Mouse (Mus musculus): ENCODE results near the gene Fam78a.
"Not testable (repeated sequence)": the region's sequence is repeated elsewhere in the genome, so short reads cannot be mapped to it uniquely, and the experiment has no call there.

Gene Fam78a

DNA sequence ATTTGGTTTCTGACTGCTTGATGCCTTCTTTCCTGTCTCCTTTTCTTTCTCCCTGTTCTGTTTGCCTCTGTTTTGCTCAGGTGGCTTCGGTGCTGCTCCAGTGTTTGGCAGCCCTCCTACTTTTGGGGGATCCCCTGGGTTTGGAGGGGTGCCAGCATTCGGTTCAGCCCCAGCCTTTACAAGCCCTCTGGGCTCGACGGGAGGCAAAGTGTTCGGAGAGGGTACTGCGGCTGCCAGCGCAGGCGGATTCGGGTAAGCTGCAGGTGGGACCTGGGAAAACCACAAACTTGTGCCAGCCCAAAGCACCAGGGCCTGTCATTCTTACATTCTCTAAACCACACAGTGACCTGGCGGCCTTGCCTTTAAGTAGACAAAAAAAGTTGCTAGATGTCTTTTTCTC lies 37.3 kb downstream of the Fam78a start:
- ATAC-seq (ENCODE audit: insufficient number of reproducible peaks, low FRiP score, low TSS enrichment) = no peak

DNA sequence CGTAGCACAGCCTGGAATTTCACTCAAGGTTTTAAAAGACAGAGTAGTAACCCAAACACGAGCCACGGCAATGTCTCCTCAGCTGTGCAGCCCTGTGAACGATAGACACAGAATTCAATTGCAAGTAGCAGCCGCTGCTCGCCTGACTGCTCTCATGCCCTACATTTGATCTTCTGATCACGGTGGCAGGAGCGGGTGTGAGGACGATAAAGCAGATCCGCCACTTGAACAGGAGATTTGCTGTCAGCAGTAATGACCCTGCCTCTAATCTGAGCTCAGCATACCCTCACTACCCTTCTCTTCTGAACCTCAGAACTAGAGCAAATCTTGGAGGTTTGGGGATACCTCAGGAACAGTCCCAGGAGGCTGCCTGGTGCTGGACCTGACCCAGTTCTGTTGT lies 38.6 kb downstream of the Fam78a start:
- no peak for ATAC-seq (ENCODE audit: insufficient number of reproducible peaks, low FRiP score, low TSS enrichment)

DNA sequence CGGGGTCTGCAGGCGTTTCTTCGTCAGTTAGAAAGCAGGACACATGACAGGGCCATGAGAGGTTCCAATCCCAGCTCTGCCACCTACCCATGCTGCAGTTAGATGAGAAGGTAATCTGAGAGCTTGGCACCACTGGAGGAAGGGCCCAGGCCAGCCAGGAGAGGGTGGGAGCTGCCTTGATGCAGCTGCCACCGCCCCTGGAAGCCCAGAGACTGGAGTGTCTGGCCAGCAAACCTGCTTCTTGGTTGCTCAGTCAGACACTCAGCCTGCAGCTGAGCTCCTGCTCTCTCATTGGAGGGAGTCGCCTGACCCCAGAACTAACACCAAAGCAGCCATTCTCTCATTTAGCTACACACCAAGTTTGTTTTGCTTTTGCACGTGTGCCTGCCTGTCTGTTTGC lies 39.3 kb downstream of the Fam78a start:
- ATAC-seq (ENCODE audit: insufficient number of reproducible peaks, low FRiP score, low TSS enrichment) = no peak

DNA sequence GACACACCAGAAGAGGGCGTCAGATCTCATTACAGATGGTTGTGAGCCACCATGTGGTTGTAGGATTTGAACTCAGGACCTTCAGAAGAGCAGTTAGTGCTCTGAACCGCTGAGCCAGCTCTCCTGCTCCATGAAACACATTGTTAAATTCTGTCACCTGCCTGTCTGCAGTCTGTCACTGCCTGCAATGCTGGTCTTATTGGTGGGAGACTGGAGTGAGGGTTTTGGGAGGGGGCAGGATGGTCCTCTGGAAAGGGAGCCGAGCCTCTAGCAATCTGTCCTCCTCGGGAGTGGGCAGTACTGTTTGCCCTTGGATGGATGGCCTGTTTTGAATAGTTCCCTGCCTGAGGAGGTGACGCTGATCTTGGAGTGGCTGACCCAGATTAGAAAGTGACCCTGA lies 40.8 kb downstream of the Fam78a start:
- ATAC-seq (ENCODE audit: insufficient number of reproducible peaks, low FRiP score, low TSS enrichment) = no peak

DNA sequence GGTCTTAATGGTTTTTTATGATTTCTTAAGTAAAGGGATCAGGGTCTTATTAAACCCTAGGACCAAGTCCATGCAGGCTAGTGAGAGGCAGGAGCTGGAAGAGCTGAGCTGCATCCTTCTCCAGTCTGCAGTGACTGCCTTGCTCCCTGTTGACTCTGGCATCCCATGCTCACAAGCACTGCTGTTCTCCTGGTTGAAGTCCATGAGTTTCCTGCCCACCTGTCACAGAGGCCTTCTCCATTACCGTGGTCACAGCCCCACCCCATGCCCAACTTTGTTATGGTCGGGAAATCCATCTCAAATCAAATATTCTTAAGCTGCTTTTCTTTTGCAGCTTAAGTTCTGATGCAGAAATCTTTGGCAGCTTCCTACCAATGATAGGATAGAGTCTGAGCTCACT lies 43.6 kb downstream of the Fam78a start:
- no peak for ATAC-seq (ENCODE audit: insufficient number of reproducible peaks, low FRiP score, low TSS enrichment)

DNA sequence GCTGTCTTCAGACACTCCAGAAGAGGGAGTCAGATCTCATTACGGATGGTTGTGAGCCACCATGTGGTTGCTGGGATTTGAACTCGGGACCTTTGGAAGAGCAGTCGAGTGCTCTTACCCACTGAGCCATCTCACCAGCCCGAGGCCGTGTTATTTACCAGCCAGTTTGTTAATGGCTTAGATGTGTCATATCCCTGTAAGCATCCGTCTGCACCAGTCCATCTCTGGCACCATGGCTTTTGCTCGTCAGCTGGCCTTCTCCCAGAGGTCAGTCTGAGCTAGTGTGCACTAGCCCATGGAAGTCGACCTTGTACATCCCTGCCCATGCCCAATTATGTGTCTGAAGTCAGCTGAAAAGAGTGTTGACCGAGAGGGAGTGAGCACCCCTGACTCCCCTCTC lies 44.0 kb downstream of the Fam78a start:
- ATAC-seq (ENCODE audit: insufficient number of reproducible peaks, low FRiP score, low TSS enrichment) = not testable (repeated sequence)

DNA sequence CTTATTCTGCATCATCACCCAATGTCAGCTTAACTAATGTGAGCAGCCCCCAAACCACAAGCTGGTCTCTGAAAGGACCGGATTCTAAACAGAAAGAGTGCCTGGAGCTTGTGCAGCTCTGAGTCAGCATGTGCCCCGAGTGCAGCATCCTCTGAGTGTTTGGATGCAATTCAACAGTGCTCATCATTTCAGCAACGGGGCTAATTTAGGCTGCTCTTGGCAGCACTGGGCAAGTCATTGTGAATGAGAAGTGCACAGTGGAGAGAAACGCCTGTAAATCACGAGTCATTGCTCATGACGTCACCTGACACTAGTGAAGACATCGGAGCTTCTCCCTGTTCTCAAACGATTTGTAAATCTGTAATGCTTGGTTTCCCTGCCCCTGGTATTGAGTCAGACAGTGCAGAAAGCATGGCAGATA lies 46.0 kb downstream of the Fam78a start:
- no peak; the same call in 1 of the 2 replicates for ATAC-seq (ENCODE audit: insufficient number of reproducible peaks, low FRiP score, low TSS enrichment)

DNA sequence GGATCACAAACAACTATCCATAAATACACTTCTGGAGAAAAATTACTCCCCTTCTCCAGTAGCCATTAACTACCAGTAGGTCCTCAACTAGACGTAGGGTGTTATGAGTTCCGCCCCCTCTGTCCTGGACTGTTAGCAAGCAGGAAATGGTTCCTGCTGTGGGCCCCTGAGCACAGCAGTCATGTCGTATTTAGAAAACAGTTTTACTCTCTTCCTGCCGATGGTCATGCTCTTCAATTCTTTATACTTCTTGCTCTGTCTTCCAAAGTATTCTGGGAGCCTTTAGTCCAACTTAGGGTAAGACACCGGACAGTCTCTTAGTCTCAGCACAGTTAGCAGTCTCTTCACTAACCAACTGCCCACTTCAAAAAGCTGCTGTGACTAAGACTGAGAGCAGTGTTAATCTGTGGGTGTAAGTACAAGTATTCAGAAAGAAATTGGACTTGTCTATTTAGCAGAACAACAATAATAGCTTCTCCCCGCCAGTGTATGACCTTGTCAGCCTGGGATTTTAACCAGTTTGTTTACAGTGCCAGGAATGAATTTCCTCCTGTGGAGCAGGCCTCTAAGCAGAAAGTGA lies 47.3 kb downstream of the Fam78a start:
- ATAC-seq (ENCODE audit: insufficient number of reproducible peaks, low FRiP score, low TSS enrichment) = no peak

DNA sequence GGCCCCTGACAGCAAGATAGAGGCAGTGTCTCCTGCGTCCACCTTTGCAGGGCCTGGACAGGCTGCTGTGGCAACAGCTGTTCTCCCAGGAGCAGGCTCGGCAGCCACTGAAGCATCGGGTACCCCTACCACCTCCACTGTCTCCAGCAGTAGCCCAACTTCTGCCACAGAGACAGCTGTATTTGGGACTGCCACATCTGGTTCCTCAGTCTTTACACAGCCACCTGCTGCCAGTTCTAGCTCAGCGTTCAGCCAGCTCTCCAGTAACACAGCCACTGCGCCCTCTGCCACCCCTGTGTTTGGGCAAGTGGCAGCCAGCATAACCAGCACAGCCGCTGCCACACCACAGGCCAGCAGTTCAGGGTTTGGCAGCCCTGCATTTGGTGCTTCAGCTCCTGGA lies 50.5 kb downstream of the Fam78a start:
- no peak for ATAC-seq (ENCODE audit: insufficient number of reproducible peaks, low FRiP score, low TSS enrichment)

DNA sequence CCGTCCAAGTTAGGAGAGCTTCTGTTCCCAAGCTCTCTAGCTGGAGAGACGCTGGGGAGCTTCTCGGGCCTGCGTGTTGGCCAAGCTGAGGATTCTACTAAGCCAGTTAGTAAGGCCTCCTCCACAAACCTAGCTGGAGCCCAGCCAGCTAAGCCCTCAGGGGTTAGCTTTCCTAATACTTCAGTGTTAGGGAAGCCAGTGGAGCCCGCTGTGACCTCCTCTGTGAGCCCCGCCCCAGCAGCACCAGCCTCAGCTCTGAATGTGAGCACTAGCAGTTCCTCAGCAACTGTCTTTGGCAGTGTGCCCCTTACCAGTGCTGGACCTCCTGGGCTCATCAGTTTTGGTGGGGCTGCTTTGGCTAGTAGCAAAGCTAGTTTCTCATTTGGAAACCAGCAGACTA lies 51.2 kb downstream of the Fam78a start:
- ATAC-seq (ENCODE audit: insufficient number of reproducible peaks, low FRiP score, low TSS enrichment) = no peak

DNA sequence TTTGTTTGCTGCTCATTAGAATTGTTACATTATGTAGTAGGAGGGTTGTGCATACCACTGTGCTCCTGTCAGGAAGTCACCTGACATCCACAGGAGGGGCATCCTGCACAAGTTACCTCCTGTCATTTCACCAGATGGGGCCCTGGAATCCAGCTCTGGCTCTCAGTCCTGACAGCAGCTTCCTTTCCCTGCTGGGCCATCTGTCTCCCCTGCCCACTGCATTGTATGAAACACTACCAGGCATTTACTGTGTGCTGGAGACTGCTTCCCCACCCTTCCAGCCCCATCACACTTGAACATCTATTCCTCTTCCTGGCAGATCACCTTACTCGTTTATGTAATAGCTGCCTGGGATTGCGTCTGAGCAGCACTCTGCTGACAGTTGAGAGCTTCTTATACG lies 55.0 kb downstream of the Fam78a start:
- ATAC-seq (ENCODE audit: insufficient number of reproducible peaks, low FRiP score, low TSS enrichment) = no peak

DNA sequence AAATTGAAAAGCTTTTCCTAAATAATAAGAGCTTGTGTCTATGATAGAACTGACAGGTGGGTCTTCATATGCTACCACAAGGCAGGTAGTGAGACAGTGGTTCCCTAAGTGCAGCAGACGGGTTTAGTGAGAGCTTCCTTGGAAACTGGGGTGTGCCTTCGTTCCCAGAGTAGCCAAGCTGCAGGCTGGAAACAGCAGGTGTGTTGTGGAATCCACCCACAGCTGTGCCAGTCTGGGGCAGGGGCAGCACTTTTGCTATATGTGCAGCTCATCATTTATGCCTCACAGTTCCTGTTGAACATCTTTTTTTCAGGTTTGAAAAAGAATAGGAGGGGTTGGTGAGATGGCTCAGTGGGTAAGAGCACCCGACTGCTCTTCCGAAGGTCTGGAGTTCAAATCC lies 60.3 kb downstream of the Fam78a start:
- no peak for ATAC-seq (ENCODE audit: insufficient number of reproducible peaks, low FRiP score, low TSS enrichment)

DNA sequence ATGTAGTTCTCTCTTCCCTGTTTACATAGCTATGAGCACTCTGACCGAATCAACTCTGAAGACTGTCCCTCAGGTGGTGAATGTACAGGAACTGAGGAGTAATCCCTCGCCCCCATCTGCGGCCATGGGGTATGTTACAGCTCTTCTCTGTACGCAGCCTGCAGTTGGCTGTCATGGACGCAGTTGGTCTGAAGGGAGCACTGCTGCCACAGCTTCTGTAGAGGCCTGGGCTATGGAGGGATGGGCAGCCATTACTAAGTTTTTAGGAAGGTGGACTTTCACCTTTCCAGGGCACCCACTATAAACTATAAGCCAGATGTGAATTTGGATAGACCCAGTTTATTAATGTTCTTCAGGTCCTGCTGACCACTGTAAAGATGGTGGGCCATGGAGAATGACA lies 64.4 kb downstream of the Fam78a start:
- ATAC-seq (ENCODE audit: insufficient number of reproducible peaks, low FRiP score, low TSS enrichment) = no peak

DNA sequence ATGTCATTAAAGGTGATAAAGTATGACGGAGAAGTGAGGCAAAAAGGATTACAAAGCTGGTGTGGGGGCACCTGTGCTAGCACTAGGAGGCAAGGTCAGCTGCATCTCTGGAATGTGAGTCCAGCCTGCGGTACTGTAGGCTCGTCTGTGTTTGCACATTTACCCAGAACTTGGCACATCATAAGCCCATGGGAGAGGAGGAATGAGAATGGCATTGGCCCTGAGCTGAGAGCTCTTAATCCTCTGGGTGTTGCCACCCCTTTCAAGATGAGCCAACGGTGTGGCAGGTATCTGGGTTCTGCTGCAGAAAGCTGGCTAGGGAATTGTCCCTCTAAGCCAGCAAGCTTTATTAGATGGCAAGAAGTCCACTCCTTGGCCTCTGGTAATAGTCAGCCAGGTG lies 65.0 kb downstream of the Fam78a start:
- no peak for ATAC-seq (ENCODE audit: insufficient number of reproducible peaks, low FRiP score, low TSS enrichment)

DNA sequence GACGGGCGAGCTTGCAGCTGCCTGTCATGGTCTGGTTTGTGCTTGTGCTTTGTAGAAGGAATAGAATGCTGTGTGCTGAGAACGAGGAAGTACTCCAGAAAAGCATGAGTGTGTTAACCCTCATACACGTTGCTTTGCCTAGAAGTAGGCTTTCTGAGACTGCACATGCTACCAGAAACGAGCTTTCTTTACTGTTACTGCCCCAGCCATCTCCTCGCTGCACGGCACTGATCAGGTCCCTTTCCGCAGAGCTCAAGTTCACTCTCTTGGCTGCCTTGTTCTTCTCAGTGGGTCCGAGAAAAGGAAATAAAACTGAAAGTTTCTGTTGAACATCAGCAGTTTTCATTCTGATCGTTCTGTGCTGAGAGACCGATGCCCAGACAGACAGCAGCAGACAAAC lies 75.9 kb downstream of the Fam78a start:
- no peak for ATAC-seq (ENCODE audit: insufficient number of reproducible peaks, low FRiP score, low TSS enrichment)

DNA sequence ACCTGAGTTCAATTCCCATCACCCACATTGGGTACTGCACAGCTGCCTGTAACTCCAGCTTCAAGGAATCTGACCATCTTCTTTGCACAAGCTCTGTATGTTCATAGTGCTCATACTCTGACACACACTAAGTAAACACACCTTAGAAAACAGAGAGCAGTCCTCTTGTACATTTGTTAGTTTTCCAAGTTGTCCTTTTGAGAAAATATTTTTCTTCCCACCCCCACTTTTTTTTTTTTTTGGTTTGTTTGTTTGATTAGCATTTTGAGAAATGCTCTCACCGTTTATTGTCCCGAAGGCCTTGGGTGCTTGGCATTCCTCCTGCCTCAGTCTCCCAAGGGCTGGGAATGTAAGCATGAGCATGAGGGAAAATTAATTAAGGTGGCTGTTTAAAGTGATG lies 76.3 kb downstream of the Fam78a start:
- ATAC-seq (ENCODE audit: insufficient number of reproducible peaks, low FRiP score, low TSS enrichment) = no peak
